Mouse (Mus musculus) layer of hippocampus, adult 6 months (tissue): ENCODE data around the gene Rab42. TPM values are rescaled to one million over a fixed set of nuclear protein-coding genes. Genes with fewer than 3 reads are reported as not detected.

Experiments used
- long read RNA-seq, 2 experiments: library from polyadenylated mRNA; unstranded; transcript quantifications; one replicate each; pipeline ENCODE4 v2.0.0; 2019 to 2020
- polyA plus RNA-seq: library from polyadenylated mRNA; unstranded; fragments of <200 nt; fragmentation: Nextera tagmentation; gene quantifications from 2 replicates; pipeline ENCODE4 v1.2.3, GENCODE M21; 2021

The Rab42 gene
- 6.3 and 7.0 TPM in 2 replicates for polyA plus RNA-seq
- long read RNA-seq, experiment 1, transcript Rab42-201 (2 exons, 761 nt) = major isoform, 5 of 5 reads
- long read RNA-seq, experiment 1, partial matches to known transcripts = 0 of 5 reads
- long read RNA-seq, experiment 1, other reads (novel, unspliced or antisense) = 0 of 5 reads
- long read RNA-seq, experiment 2, partial matches to known transcripts = 0 of 4 reads
- long read RNA-seq, experiment 2, other reads (novel, unspliced or antisense) = 1 of 4 reads

DNA sequence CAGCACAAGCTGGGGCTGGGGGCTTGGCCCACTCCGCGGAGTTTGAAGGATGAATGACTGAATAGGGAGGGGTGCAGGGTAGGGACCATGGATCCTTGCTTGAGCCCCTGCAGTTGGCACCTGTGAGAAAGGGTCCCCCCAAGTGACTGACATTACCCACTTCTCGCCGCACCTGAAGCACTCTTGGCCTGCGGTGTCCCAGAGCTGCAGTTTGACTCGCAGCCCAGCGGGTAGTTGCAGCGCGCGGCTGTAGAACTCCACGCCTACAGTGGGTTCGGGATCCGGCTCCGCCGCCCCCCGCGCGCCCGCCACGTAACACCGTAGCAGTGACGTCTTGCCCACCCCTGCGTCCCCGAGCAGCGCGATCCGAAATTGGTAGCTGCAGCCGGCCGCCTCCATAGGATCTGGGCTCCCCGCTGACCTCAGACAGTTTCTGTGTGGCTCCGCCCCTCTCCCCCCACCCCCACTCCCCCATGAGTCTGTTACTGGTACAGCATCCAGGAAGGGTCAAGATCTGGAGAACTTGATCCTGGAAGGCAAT, at the start of gene Rab42:
TSS of gene Rab42 (minus strand) at position 447 of the 541 bp plus-strand sequence.

DNA sequence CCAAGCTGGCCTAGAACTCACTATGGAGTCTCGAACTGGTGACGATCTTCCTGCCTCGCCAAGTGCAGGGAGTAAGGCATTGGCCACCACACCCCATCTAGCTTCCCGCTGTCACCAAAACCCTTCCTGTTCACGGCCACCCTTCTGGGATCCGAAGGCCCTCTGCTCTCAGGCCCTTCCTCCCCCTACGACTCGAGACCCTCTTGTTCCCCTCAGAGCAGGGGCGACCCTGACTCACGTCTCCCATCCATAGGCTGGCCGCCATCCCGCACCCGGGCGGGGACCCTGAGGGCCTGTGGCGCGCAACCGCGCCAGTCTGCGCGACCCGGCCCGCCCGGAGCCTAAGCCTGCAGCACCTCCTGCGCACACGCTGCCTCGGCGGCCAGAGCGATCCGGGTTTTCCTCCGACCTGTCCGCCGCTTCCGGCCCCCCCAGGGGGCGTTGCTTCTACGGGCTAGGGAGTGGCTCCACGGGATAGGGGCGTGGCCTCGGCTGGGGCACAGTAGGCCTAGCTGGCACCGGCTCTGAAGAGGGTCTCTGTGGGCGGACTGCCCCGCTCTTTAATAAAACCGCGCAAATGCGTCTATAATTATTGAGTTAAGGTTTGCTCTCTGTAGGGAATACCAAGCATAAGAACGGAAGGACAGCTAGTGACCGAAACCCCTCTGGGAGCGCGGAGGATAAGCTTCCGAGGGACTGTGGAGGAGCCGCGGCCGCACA, 26.1 kb upstream of the Rab42 start, which contains the start of gene Trnau1ap:
TSS of gene Trnau1ap (minus strand) at position 424 of the 720 bp plus-strand sequence.

DNA sequence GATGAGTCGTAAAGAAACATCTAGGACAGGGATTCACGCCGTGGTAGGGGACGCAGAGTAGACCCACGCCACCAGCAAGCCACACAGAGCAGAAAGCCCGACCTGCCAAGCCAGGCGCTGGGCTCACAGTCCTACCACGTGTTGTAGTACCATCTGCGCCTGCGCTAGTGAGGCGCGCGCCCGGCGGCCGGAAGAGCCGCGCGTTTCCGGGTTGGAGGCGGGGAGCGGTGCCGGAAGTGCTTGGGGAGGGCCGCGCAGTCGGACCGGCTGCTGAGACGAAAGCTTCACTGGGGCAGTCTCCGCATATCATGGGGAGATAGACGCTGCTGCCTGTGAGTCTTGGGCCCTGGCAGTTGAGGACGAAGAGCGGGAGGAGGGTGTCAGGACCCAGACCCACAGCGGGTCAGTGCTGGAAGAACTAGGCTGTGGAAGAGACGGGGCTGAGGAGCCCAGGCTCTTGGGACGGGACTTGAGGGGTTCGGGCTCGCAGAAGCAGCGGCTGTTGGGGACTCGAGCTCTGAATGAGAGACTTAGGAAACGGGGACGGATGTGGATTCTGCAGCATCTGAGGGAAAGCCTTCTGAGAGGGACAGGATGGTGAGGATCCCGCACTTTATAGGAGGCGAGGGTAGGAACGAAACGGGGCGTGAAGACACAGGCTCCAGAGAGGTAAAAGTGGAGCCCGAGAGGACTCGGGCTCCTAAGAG, 28.9 kb downstream of the Rab42 start, which contains the start of gene Taf12:
TSS of gene Taf12 (plus strand) at position 220 of the 707 bp plus-strand sequence.

DNA sequence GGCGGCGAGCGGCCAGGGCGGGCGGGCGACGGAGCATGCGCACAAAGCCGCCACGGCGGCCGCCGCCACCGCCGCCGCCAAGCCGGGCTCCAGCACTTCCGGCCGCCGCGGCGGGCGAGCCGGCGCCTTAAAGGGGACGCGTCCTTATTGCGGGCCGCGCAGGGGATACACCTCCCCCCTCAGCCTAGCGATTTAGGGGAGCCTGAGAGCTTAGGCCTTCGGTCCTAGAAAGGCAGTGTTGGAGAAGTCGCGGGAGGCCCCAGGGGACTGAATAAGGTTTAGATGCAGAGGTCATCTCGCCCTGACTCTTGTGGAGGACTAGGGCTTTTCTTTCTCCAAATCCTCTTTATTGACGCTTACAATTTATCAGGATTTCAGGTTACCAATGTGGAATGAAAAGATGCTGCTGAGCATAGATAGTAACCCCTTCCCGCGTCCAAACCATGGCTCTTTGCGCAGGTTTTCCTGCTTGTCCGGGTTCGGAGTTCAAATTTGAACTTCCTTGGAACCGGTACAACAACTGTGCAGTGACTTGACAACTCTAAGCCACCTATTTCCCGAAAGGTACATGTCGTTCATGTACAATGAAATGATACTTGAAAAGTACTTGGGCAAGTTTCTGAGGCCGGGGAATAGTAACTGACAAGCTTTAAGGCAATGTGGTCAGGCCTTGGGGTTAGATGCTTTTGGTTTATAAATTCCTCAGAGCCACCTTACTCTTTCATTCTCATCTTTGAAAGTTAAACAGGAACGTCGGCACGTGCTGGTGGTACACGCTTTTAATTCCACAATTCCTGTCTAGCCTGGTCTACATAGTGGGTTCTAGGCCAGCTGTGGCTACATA, 41.4 kb downstream of the Rab42 start, which contains the start of gene Gmeb1:
TSS of gene Gmeb1 (minus strand) at position 89 of the 844 bp plus-strand sequence.

Other genes starting within 250 kb of the Rab42 start
- gene Gm10300, start 228.7 kb downstream of the Rab42 start, polyA plus RNA-seq = 0.06 and 0.08 TPM in 2 replicates
- 3.9 TPM in 2 replicates for gene Epb41, start 228.1 kb downstream of the Rab42 start, polyA plus RNA-seq
- gene Oprd1, start 158.9 kb downstream of the Rab42 start, polyA plus RNA-seq = 0.59 and 0.63 TPM in 2 replicates
- 51.0 and 52.0 TPM in 2 replicates for gene Ythdf2, start 91.1 kb downstream of the Rab42 start, polyA plus RNA-seq
- gene Gmeb1, start 41.8 kb downstream of the Rab42 start, polyA plus RNA-seq = 11.1 and 14.6 TPM in 2 replicates
- gene Taf12, start 29.0 kb downstream of the Rab42 start, polyA plus RNA-seq = 21.8 and 30.4 TPM in 2 replicates
- 52.5 and 52.7 TPM in 2 replicates for gene Trnau1ap, start 26.2 kb upstream of the Rab42 start, polyA plus RNA-seq
- gene Rcc1, start 50.2 kb upstream of the Rab42 start, polyA plus RNA-seq = 5.5 TPM in 2 replicates
- gene Phactr4, start 119.1 kb upstream of the Rab42 start, polyA plus RNA-seq = 1.4 and 1.6 TPM in 2 replicates
- gene Med18, start 160.5 kb upstream of the Rab42 start, polyA plus RNA-seq = 4.4 and 5.3 TPM in 2 replicates
- 8.4 and 8.5 TPM in 2 replicates for gene Sesn2, start 207.1 kb upstream of the Rab42 start, polyA plus RNA-seq
- 1,444 and 1,702 TPM in 2 replicates for gene Atpif1, start 230.3 kb upstream of the Rab42 start, polyA plus RNA-seq
- 87.8 and 95.3 TPM in 2 replicates for gene Dnajc8, start 232.2 kb upstream of the Rab42 start, polyA plus RNA-seq